Mouse (Mus musculus): ENCODE measurements around the gene Htr1f. TPM values are rescaled to one million over a fixed set of nuclear protein-coding genes. Genes with fewer than 3 reads are reported as not detected.

The Htr1f gene
- polyA plus RNA-seq, 1 experiment from 2014 or later: not detected

DNA sequence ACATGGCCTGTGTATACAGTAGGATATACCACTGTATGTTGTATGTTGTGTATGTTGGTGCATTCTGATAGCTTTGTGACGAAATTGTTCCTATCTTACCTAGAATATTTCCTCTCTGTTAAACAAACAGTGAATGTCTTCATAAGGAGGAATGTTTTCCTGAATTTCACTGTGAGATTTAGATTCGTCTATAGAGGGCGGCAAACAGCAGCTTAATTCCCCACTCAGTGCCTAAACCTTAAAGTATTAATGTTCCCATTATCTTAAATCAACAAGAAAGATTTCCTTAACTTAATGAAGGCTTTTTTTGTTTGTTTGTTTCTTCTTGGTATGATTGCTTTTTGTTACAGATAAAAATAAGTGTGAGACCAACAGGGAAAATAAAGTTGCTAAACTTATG is 198.5 kb downstream of the Htr1f start:
- H3K27ac ChIP-seq (ENCODE audit: low read depth): no peak overlapping the region
- no peaks in the 10 kb centered on the region for H3K4me1 ChIP-seq (ENCODE audit: insufficient read depth)
- H3K9me3 ChIP-seq (ENCODE audit: low read depth, low read length): no peaks in the 10 kb centered on the region
- TF ChIP-seq CTCF (IDR thresholded peaks at IDR 0.05; ENCODE audit: low read depth): peak; percentile 52
- no peak overlapping the region for H3K9ac ChIP-seq
- DNase-seq (peak; percentile 60), ATAC-seq (ENCODE audit: insufficient read depth) (no peak)
- H3K27me3 ChIP-seq (ENCODE audit: insufficient read depth, low read length): no peaks in the 10 kb centered on the region
- 21% methylated on average over 3 of the region's 3 CpGs for WGBS
- no peak overlapping the region for H3K4me2 ChIP-seq
- H3K4me3 ChIP-seq (ENCODE audit: low read depth, low read length): no peak overlapping the region
- no peaks in the 10 kb centered on the region for H3K36me3 ChIP-seq (ENCODE audit: insufficient read depth)

DNA sequence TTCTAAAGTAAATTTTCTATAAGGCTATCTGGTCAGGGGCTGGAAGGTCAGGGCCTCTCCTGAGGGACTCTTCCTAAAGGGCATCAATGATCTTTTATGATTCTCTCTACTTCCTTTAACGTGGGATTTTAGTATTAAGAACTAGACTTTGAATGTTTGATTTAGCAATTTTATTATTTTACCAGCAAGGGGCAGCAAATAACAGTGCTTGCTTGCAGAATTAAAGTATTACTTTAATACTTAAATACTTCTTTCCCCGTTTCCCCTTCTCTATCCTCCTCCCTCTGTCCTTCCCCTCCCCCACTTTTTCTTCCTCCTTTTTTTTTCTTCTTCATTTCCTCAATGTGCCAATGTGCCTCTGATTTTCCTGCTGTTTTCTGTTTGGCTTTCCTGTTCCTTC is 202.3 kb downstream of the Htr1f start:
- no peaks in the 10 kb centered on the region for H3K9me3 ChIP-seq (ENCODE audit: low read depth, low read length)
- ATAC-seq (ENCODE audit: insufficient read depth) (no peak), DNase-seq (peak; percentile 42)
- H3K27me3 ChIP-seq (ENCODE audit: insufficient read depth, low read length): no peaks in the 10 kb centered on the region
- no peak overlapping the region for H3K4me3 ChIP-seq (ENCODE audit: low read depth, low read length)
- no peak overlapping the region for H3K27ac ChIP-seq (ENCODE audit: low read depth)
- TF ChIP-seq CTCF (IDR thresholded peaks at IDR 0.05; ENCODE audit: low read depth): peak; percentile 26; the same call in 1 of the 2 replicates
- H3K36me3 ChIP-seq (ENCODE audit: insufficient read depth): no peaks in the 10 kb centered on the region
- H3K4me2 ChIP-seq: no peak overlapping the region
- WGBS: 32% methylated on average over 2 of the region's 2 CpGs
- H3K4me1 ChIP-seq (ENCODE audit: insufficient read depth): no peaks in the 10 kb centered on the region
- no peak overlapping the region for H3K9ac ChIP-seq

DNA sequence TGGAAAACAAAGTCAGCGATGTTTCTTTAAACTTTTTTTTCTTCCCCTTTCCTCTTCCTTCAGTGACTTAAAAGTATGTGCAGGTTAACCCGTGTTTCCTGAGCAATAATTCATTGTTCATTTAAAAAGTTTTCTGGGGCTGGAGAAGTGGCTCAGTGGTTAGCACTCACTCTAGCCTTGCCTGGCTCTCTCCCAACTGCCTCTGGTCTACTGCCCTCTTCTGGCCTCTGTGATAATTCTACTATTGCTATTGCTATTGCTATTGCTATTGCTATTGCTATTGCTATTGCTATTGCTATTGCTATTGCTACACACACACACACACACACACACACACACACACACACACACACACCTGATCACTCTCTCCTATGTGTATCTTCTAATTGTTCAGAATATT is 206.6 kb downstream of the Htr1f start:
- DNase-seq (peak; percentile 59), ATAC-seq (ENCODE audit: insufficient read depth) (no peak)

DNA sequence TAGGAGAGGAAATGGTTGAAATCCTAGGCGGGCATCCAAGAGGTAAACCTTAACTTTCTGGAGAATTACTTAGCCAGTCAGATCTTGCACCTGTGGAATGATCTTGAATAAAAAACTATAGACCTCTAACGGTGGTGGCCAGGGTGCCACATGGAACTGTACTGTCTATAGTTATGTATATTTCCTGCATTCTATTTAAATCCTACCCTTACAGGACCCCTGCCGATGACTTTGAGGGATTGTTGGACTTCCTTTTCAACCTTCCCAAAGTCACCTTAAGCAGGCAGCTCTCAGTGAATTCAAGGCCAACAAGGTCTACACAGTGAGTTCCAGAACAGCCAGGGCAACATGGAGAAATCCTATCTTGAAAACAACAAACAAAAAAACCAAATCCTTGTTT is 216.2 kb downstream of the Htr1f start:
- H3K36me3 ChIP-seq (ENCODE audit: insufficient read depth): no peaks in the 10 kb centered on the region
- 87% methylated on average over 3 of the region's 3 CpGs for WGBS
- peaks cover 4% of the 10 kb centered on the region; the same call in 1 of the 2 replicates for H3K9me3 ChIP-seq (ENCODE audit: low read depth, low read length)
- DNase-seq (no peak), ATAC-seq (ENCODE audit: insufficient read depth) (no peak)
- no peak overlapping the region for H3K27ac ChIP-seq (ENCODE audit: low read depth)
- no peak overlapping the region for H3K9ac ChIP-seq
- no peak overlapping the region for H3K4me3 ChIP-seq (ENCODE audit: low read depth, low read length)
- no peak for TF ChIP-seq CTCF (IDR thresholded peaks at IDR 0.05; ENCODE audit: low read depth)
- no peaks in the 10 kb centered on the region for H3K27me3 ChIP-seq (ENCODE audit: insufficient read depth, low read length)
- no peak overlapping the region for H3K4me2 ChIP-seq
- 0 out of 2 replicates have a peak, but pooled peaks cover under 1% of the 10 kb centered on the region for H3K4me1 ChIP-seq (ENCODE audit: insufficient read depth)

More for the DNA sequence above, 206.6 kb downstream of the Htr1f start:
- no peak overlapping the region for H3K4me2 ChIP-seq
- H3K27ac ChIP-seq (ENCODE audit: low read depth): no peak overlapping the region
- WGBS: 63% methylated on average over 2 of the region's 2 CpGs
- H3K27me3 ChIP-seq (ENCODE audit: insufficient read depth, low read length): no peaks in the 10 kb centered on the region
- no peak overlapping the region for H3K4me3 ChIP-seq (ENCODE audit: low read depth, low read length)
- no peaks in the 10 kb centered on the region for H3K4me1 ChIP-seq (ENCODE audit: insufficient read depth)
- TF ChIP-seq CTCF (IDR thresholded peaks at IDR 0.05; ENCODE audit: low read depth): peak; percentile 29
- H3K36me3 ChIP-seq (ENCODE audit: insufficient read depth): no peaks in the 10 kb centered on the region
- no peaks in the 10 kb centered on the region for H3K9me3 ChIP-seq (ENCODE audit: low read depth, low read length)
- no peak overlapping the region for H3K9ac ChIP-seq

DNA sequence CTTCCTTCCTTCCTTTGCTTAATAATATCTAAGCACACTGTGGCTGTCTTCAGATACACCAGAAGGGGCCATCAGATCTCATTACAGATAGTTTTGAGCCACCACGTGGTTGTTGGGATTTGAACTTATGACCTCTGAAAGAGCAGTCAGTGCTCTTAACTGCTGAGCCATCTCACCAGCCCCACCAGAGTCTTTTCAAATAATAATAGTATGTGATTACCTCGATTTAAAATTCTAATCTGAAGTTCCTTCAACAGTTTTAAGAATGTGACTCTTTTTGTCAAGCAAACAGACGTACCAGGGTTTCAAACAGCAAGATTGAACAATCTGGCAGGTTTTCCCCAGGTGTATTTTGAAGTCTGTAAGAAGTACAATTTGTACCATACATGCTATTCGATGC is 220.1 kb downstream of the Htr1f start:
- DNase-seq (no peak), ATAC-seq (ENCODE audit: insufficient read depth) (no peak)
- no peak for TF ChIP-seq CTCF (IDR thresholded peaks at IDR 0.05; ENCODE audit: low read depth)
- no peaks in the 10 kb centered on the region for H3K36me3 ChIP-seq (ENCODE audit: insufficient read depth)
- H3K9ac ChIP-seq: no peak overlapping the region
- H3K27ac ChIP-seq (ENCODE audit: low read depth): no peak overlapping the region
- H3K4me1 ChIP-seq (ENCODE audit: insufficient read depth): 0 out of 2 replicates have a peak, but pooled peaks cover 3% of the 10 kb centered on the region
- H3K9me3 ChIP-seq (ENCODE audit: low read depth, low read length): peaks cover 4% of the 10 kb centered on the region; the same call in 1 of the 2 replicates
- H3K27me3 ChIP-seq (ENCODE audit: insufficient read depth, low read length): no peaks in the 10 kb centered on the region
- H3K4me2 ChIP-seq: no peak overlapping the region
- WGBS: 46% methylated on average over 4 of the region's 4 CpGs
- no peak overlapping the region for H3K4me3 ChIP-seq (ENCODE audit: low read depth, low read length)

DNA sequence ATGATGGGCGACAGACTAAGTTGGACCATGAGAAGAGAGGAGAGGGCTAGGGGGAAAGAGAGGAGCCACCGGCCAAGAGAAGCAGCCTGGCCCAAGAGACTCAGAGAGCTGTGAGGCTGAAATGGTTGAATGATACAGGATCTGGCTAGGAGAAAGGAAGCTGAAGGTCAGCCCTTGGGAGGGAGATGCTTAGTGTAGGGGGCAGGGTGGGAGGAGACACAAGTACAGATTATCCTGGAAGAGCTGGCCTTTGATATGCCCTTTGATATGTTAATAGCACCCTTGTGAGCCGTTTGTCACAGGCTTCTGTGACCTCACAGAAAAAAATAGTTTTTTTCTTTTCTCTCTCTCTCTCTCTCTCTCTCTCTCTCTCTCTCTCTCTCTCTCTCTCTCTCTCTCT is 220.5 kb downstream of the Htr1f start:
- no peak overlapping the region for H3K9ac ChIP-seq
- ATAC-seq (ENCODE audit: insufficient read depth) (no peak), DNase-seq (no peak)
- no peak for TF ChIP-seq CTCF (IDR thresholded peaks at IDR 0.05; ENCODE audit: low read depth)
- 22% methylated on average over 3 of the region's 3 CpGs for WGBS
- H3K4me3 ChIP-seq (ENCODE audit: low read depth, low read length): no peak overlapping the region
- H3K27me3 ChIP-seq (ENCODE audit: insufficient read depth, low read length): no peaks in the 10 kb centered on the region
- no peak overlapping the region for H3K27ac ChIP-seq (ENCODE audit: low read depth)
- H3K36me3 ChIP-seq (ENCODE audit: insufficient read depth): no peaks in the 10 kb centered on the region
- H3K9me3 ChIP-seq (ENCODE audit: low read depth, low read length): peaks cover 4% of the 10 kb centered on the region; the same call in 1 of the 2 replicates
- no peak overlapping the region for H3K4me2 ChIP-seq
- H3K4me1 ChIP-seq (ENCODE audit: insufficient read depth): 0 out of 2 replicates have a peak, but pooled peaks cover 3% of the 10 kb centered on the region

DNA sequence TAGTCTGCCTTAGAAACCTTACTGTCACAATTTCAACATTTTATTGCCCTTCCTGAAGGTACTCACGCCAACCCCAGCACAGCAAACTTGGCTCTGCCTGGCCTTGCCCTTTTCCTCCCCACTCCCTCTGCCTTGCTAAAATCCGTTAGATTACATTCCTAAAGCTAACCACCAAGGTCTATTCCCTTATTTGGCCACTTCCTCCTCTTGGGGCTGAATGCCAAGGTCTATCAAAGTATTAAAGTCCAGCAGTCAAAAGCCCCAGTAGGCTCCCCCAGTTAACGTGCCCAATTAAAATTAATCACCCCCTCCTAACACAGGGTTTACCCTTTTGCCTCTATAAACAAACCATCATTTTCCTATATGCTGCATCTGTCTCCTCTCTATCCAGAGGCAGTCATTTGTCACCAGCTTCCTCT is 221.2 kb downstream of the Htr1f start:
- peak; percentile 69 for DNase-seq
- no peak overlapping the region for H3K9ac ChIP-seq
- WGBS: 7% methylated on average over 3 of the region's 3 CpGs
- H3K4me1 ChIP-seq (ENCODE audit: insufficient read depth): 0 out of 2 replicates have a peak, but pooled peaks cover 3% of the 10 kb centered on the region
- no peak for TF ChIP-seq CTCF (IDR thresholded peaks at IDR 0.05; ENCODE audit: low read depth)
- peak; percentile 65; the same call in 1 of the 2 replicates for ATAC-seq (ENCODE audit: insufficient read depth)
- H3K36me3 ChIP-seq (ENCODE audit: insufficient read depth): no peaks in the 10 kb centered on the region
- H3K27ac ChIP-seq (ENCODE audit: low read depth): no peak overlapping the region; the same call in 1 of the 2 replicates
- H3K9me3 ChIP-seq (ENCODE audit: low read depth, low read length): peaks cover 4% of the 10 kb centered on the region; the same call in 1 of the 2 replicates
- H3K4me3 ChIP-seq (ENCODE audit: low read depth, low read length): no peak overlapping the region
- H3K27me3 ChIP-seq (ENCODE audit: insufficient read depth, low read length): no peaks in the 10 kb centered on the region
- H3K4me2 ChIP-seq: 0 out of 2 replicates have a peak overlapping the region, but pooled peaks have one; percentile 10
